Mouse (Mus musculus): ENCODE results near the gene Ddx43. TPM values are rescaled to one million over a fixed set of nuclear protein-coding genes. Genes with fewer than 3 reads are reported as not detected.

The Ddx43 gene
- total RNA-seq, 2 experiments from 2014 or later = not detected

GRCm38 (mm10) chr9:78372827-78373504 is 22.6 kb upstream of the Ddx43 start:
- ATAC-seq (ENCODE audit: poor library complexity, severe bottlenecking) = no peak

- no peak for ATAC-seq (ENCODE audit: poor library complexity, severe bottlenecking)
These were observed 21.2 kb upstream of the Ddx43 start for GRCm38 (mm10) chr9:78374397-78374796.

GRCm38 (mm10) chr9:78374885-78375389 is 20.6 kb upstream of the Ddx43 start:
- ATAC-seq (ENCODE audit: poor library complexity, severe bottlenecking) = no peak

- ATAC-seq (ENCODE audit: poor library complexity, severe bottlenecking) = no peak
These were observed 20.1 kb upstream of the Ddx43 start for GRCm38 (mm10) chr9:78375486-78375885.

- ATAC-seq (ENCODE audit: poor library complexity, severe bottlenecking) = no peak
These were observed 18.0 kb upstream of the Ddx43 start for GRCm38 (mm10) chr9:78377546-78377945.

- ATAC-seq (ENCODE audit: poor library complexity, severe bottlenecking) = no peak
These were observed 17.3 kb upstream of the Ddx43 start, which contains the start of gene Ooep for GRCm38 (mm10) chr9:78378113-78378785. Ooep (minus strand) TSS chr9:78378725.

GRCm38 (mm10) chr9:78385893-78386292 is 9.7 kb upstream of the Ddx43 start:
- no peak for ATAC-seq (ENCODE audit: poor library complexity, severe bottlenecking)

- no peak for ATAC-seq (ENCODE audit: poor library complexity, severe bottlenecking)
These were observed 8.6 kb upstream of the Ddx43 start for GRCm38 (mm10) chr9:78386947-78387346.

GRCm38 (mm10) chr9:78389981-78390380 is 5.6 kb upstream of the Ddx43 start:
- no peak for ATAC-seq (ENCODE audit: poor library complexity, severe bottlenecking)

GRCm38 (mm10) chr9:78393741-78394140 is 1.8 kb upstream of the Ddx43 start:
- ATAC-seq (ENCODE audit: poor library complexity, severe bottlenecking) = no peak

GRCm38 (mm10) chr9:78394602-78395001 is 975 bp upstream of the Ddx43 start:
- no peak for ATAC-seq (ENCODE audit: poor library complexity, severe bottlenecking)

GRCm38 (mm10) chr9:78395244-78395629 is 340 bp upstream of the Ddx43 start:
- ATAC-seq (ENCODE audit: poor library complexity, severe bottlenecking) = no peak

GRCm38 (mm10) chr9:78396517-78396916 is 940 bp downstream of the Ddx43 start:
- no peak for ATAC-seq (ENCODE audit: poor library complexity, severe bottlenecking)

GRCm38 (mm10) chr9:78400570-78400969 is 5.0 kb downstream of the Ddx43 start:
- no peak for ATAC-seq (ENCODE audit: poor library complexity, severe bottlenecking)

- no peak for ATAC-seq (ENCODE audit: poor library complexity, severe bottlenecking)
These were observed 6.0 kb downstream of the Ddx43 start for GRCm38 (mm10) chr9:78401596-78401995.

- peak; percentile 33 for ATAC-seq (ENCODE audit: poor library complexity, severe bottlenecking)
These were observed 31.8 kb downstream of the Ddx43 start for GRCm38 (mm10) chr9:78427362-78427781.

- peak; percentile 93 for ATAC-seq (ENCODE audit: poor library complexity, severe bottlenecking)
These were observed 32.6 kb downstream of the Ddx43 start for GRCm38 (mm10) chr9:78428185-78428584.

GRCm38 (mm10) chr9:78428870-78429432 is 33.4 kb downstream of the Ddx43 start:
- peak; percentile 4; the same call in 1 of the 2 replicates for ATAC-seq (ENCODE audit: poor library complexity, severe bottlenecking)

GRCm38 (mm10) chr9:78429551-78429950 is 34.0 kb downstream of the Ddx43 start:
- no peak for ATAC-seq (ENCODE audit: poor library complexity, severe bottlenecking)

GRCm38 (mm10) chr9:78430486-78430885 is 34.9 kb downstream of the Ddx43 start:
- peak; percentile 58 for ATAC-seq (ENCODE audit: poor library complexity, severe bottlenecking)

GRCm38 (mm10) chr9:78432471-78432870 is 36.9 kb downstream of the Ddx43 start:
- ATAC-seq (ENCODE audit: poor library complexity, severe bottlenecking) = no peak

GRCm38 (mm10) chr9:78439426-78439825 is 43.8 kb downstream of the Ddx43 start:
- no peak for ATAC-seq (ENCODE audit: poor library complexity, severe bottlenecking)
